ENCODE assay signal across 9 mouse cellular contexts in the genomic region with DNA sequence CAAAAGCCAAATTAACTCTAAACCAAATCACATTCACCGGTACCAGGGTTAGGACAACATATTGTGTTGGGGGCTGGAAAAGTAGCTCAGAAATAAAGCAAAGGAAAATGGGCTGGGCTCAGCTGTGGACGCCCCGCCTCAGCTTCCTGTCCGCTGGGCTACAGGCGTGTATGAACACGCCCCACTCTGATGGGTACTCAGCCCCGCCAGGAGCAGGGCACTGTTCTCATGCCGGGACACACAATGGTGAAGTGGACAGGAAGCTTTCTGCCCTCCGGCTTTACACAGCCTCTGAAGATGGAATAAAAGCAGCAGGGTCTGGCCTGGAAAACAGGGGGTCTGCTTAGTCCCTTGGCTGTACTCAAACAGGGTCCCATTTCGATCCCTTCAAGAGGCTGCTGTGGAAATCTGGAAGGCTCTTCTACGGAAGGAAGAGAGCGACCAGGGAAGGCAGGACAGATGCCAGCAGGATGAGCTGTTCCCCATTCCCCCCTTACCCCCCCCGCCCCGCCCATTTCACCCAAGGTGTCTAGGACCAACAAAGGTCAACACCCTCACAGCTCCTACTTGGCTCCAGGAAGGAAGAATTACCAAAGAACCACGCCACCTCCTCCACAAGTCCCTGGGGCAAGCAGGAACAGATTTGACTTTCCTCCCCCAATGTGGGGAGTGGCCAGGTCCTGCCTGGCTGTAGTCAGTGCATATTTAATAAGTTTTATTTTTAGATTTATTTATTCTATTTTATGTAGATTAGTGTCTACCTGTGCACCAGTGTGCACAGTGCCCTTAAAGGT. TPM values are rescaled to one million over a fixed set of nuclear protein-coding genes. Genes with fewer than 3 reads are reported as not detected.
DNase-seq lines count a peak whose midpoint lies in the region; ATAC-seq lines count a peak whose summit lies in the region.
"Had no signal": no experiment of that assay in that cellular context is flagged by ENCODE, and none has a peak within 500 bp of the region (broad histone marks: within the 10 kb centered on the region; RNA-seq: fewer than 3 reads in every experiment).

No protein-coding gene starts in this region.

- ATAC-seq in megakaryocyte progenitor cell, adult 5-6 weeks (replicated peaks; ENCODE audit: poor library complexity): peak; percentile 78
- ATAC-seq: Patski had no signal

- intact Hi-C loops in heart, postnatal 25 days (cut with DNase I): no loop called here

- DNase-seq in heart, adult 11 months: peak; percentile 93
- DNase-seq in heart, postnatal 25 days (ENCODE audit: low spot score): no peak
- peak; percentile 71 for DNase-seq in gonadal fat pad, adult 2 months (ENCODE audit: low read depth)
- DNase-seq in kidney, postnatal 14 days: peak; percentile 71
- no peak for DNase-seq in frontal cortex, adult 2 months (ENCODE audit: extremely low spot score in 1 of 2, low spot score in 1 of 2)
- DNase-seq in gastrocnemius, postnatal 4 days (ENCODE audit: low spot score in 2 of 2): no peak
- no peak for DNase-seq in urinary bladder, postnatal 4 days (ENCODE audit: low spot score in 2 of 2)

RNA-seq across cellular contexts. Expression of gene Ptk7, which starts 19.4 kb away (rescaled TPM):
- 1 to 10 TPM; 3.3 to 4.1 TPM for total RNA-seq in heart, postnatal 25 days (2021)
- 15.7 and 22.4 TPM in 2 replicates for polyA plus RNA-seq in gonadal fat pad, adult 2 months (2012; rRNA removed)
- 1.4 and 2.0 TPM in 2 replicates for total RNA-seq in megakaryocyte progenitor cell, adult 5-6 weeks (2015)
- 3.0 and 3.6 TPM in 2 replicates for total RNA-seq in megakaryocyte progenitor cell, adult 5-6 weeks (2017)
- polyA plus RNA-seq in frontal cortex, adult 2 months (2012; rRNA removed): 5.3 and 6.3 TPM in 2 replicates
- 10 to 100 TPM; 46.2 to 50.0 TPM for total RNA-seq in gastrocnemius, postnatal 4 days (2021)

RNA-seq across cellular contexts. Expression of gene Klc4, which starts 35.9 kb away (rescaled TPM):
- 10 to 100 TPM; 26.3 to 27.1 TPM for total RNA-seq in heart, postnatal 25 days (2021)
- 20.2 and 20.7 TPM in 2 replicates for polyA plus RNA-seq in gonadal fat pad, adult 2 months (2012; rRNA removed)
- 1.9 and 2.9 TPM in 2 replicates for total RNA-seq in megakaryocyte progenitor cell, adult 5-6 weeks (2015)
- 7.5 and 9.5 TPM in 2 replicates for total RNA-seq in megakaryocyte progenitor cell, adult 5-6 weeks (2017)
- polyA plus RNA-seq in frontal cortex, adult 2 months (2012; rRNA removed): 20.1 and 23.5 TPM in 2 replicates
- total RNA-seq in gastrocnemius, postnatal 4 days (2021): 10 to 100 TPM; 21.6 to 24.1 TPM

RNA-seq across cellular contexts. Expression of gene Mrpl2, which starts 36.1 kb away (rescaled TPM):
- total RNA-seq in heart, postnatal 25 days (2021): 100 to 1,000 TPM; 125 to 132 TPM
- 60.3 and 67.8 TPM in 2 replicates for polyA plus RNA-seq in gonadal fat pad, adult 2 months (2012; rRNA removed)
- 80.1 and 101 TPM in 2 replicates for total RNA-seq in megakaryocyte progenitor cell, adult 5-6 weeks (2015)
- 75.5 and 84.7 TPM in 2 replicates for total RNA-seq in megakaryocyte progenitor cell, adult 5-6 weeks (2017)
- polyA plus RNA-seq in frontal cortex, adult 2 months (2012; rRNA removed): 51.2 and 58.7 TPM in 2 replicates
- total RNA-seq in gastrocnemius, postnatal 4 days (2021): 100 to 1,000 TPM; 104 to 107 TPM

RNA-seq across cellular contexts. Expression of gene Cul7, which starts 40.2 kb away (rescaled TPM):
- 10 to 100 TPM; 21.3 to 23.0 TPM for total RNA-seq in heart, postnatal 25 days (2021)
- 42.4 and 51.2 TPM in 2 replicates for polyA plus RNA-seq in gonadal fat pad, adult 2 months (2012; rRNA removed)
- 7.3 and 7.6 TPM in 2 replicates for total RNA-seq in megakaryocyte progenitor cell, adult 5-6 weeks (2015)
- total RNA-seq in megakaryocyte progenitor cell, adult 5-6 weeks (2017): 9.1 and 14.3 TPM in 2 replicates
- 33.0 and 35.2 TPM in 2 replicates for polyA plus RNA-seq in frontal cortex, adult 2 months (2012; rRNA removed)
- 100 to 1,000 TPM; 100 to 101 TPM for total RNA-seq in gastrocnemius, postnatal 4 days (2021)

RNA-seq across cellular contexts. Expression of gene Srf, which starts 53.9 kb away (rescaled TPM):
- total RNA-seq in heart, postnatal 25 days (2021): 10 to 100 TPM; 98.7 to 99.3 TPM
- polyA plus RNA-seq in gonadal fat pad, adult 2 months (2012; rRNA removed): 96.7 and 114 TPM in 2 replicates
- 36.5 and 43.5 TPM in 2 replicates for total RNA-seq in megakaryocyte progenitor cell, adult 5-6 weeks (2015)
- total RNA-seq in megakaryocyte progenitor cell, adult 5-6 weeks (2017): 40.0 and 47.5 TPM in 2 replicates
- 74.8 and 82.0 TPM in 2 replicates for polyA plus RNA-seq in frontal cortex, adult 2 months (2012; rRNA removed)
- 10 to 100 TPM; 81.5 to 84.4 TPM for total RNA-seq in gastrocnemius, postnatal 4 days (2021)

Comparison
In these comparisons a context has a peak if more than half of its experiments do, and no peak if none do; other contexts are left out.
1. DNase-seq: peak in heart, adult 11 months (single experiment), gonadal fat pad, adult 2 months (single experiment) and kidney, postnatal 14 days (single experiment); none in heart, postnatal 25 days (single experiment), frontal cortex, adult 2 months (0 of 2), gastrocnemius, postnatal 4 days (0 of 2) and urinary bladder, postnatal 4 days (0 of 2).
2. RNA of gene Ptk7, which starts 19.4 kb away (total RNA-seq): 46.2 to 50.0 TPM in gastrocnemius, postnatal 4 days; 3.3 to 4.1 TPM in heart, postnatal 25 days and 1.4 to 3.6 TPM in megakaryocyte progenitor cell, adult 5-6 weeks; every median in the first group is over 4 times any median in the second.